Mouse (Mus musculus) heart, embryonic 12.5 days (tissue): ENCODE measurements around the gene Zbtb48. TPM values are rescaled to one million over a fixed set of nuclear protein-coding genes. Genes with fewer than 3 reads are reported as not detected.

Experiments used
- ATAC-seq: fragments of 200-750 bp; cut with Nextera tagmentation; 2 replicates; pipeline ENCODE4 v1.8.0; 2017; ENCODE audit warnings: moderate TSS enrichment, moderate library complexity; ENCODE audit not compliant: insufficient number of reproducible peaks, low FRiP score
- H3K27ac ChIP-seq: fragments of 300-500 bp; sonication (generic); 2 replicates; pipeline ENCODE4 v1.5.1; 2016; ENCODE audit warnings: mild to moderate bottlenecking, moderate library complexity; ENCODE audit not compliant: poor library complexity, severe bottlenecking
- H3K27me3 ChIP-seq: fragments of 300-500 bp; sonication (generic); replicated peaks from 2 replicates; pipeline ENCODE4 v1.6.1; 2016; ENCODE audit warnings: mild to moderate bottlenecking, moderate library complexity
- H3K36me3 ChIP-seq: fragments of 300-500 bp; sonication (generic); 2 replicates; pipeline ENCODE4 v1.6.1; 2016; ENCODE audit warnings: mild to moderate bottlenecking, moderate library complexity
- H3K4me1 ChIP-seq: fragments of 300-500 bp; sonication (generic); replicated peaks from 2 replicates; pipeline ENCODE4 v1.6.1; 2016; ENCODE audit warnings: mild to moderate bottlenecking
- H3K4me2 ChIP-seq: fragments of 300-500 bp; sonication (generic); 2 replicates; pipeline ENCODE4 v1.6.1; 2016; ENCODE audit warnings: mild to moderate bottlenecking, moderate library complexity
- H3K4me3 ChIP-seq: fragments of 300-500 bp; sonication (generic); 2 replicates; pipeline ENCODE4 v1.5.1; 2016; ENCODE audit warnings: mild to moderate bottlenecking
- H3K9ac ChIP-seq: fragments of 300-500 bp; sonication (generic); 2 replicates; pipeline ENCODE4 v1.6.1; 2016; ENCODE audit warnings: mild to moderate bottlenecking, moderate library complexity
- H3K9me3 ChIP-seq: fragments of 300-500 bp; sonication (generic); replicated peaks from 2 replicates; pipeline ENCODE4 v1.6.1; 2016; ENCODE audit warnings: mild to moderate bottlenecking, moderate library complexity
- WGBS: fragments of 180-500 bp; shearing (Covaris S2); methylation state at CpG from one replicate; pipeline ENCODE4 v1.1.7; 2016; 5-methylcytosine and 5-hydroxymethylcytosine counted together
- polyA plus RNA-seq: library from polyadenylated mRNA; unstranded; fragments of >200 nt; fragmentation: Nextera tagmentation; extraction: Ambion mirVana; gene quantifications from 2 replicates; pipeline ENCODE4 v1.2.1, GENCODE M21; 2016

Zbtb48 gene
- polyA plus RNA-seq, 1 experiment from 2014 or later = 13.9 TPM

GRCm38 (mm10) chr4:152010707-152011134, 16.8 kb downstream of the Zbtb48 start:
- Histone ChIP-seq H3K9me3 (no peaks in the 10 kb centered on the region), H3K27ac (peak overlapping the region; percentile 95), H3K27me3 (no peaks in the 10 kb centered on the region), H3K9ac (peak overlapping the region; percentile 91), H3K4me2 (peak overlapping the region; percentile 86), H3K4me3 (peak overlapping the region; percentile 72), H3K4me1 (peaks cover 55% of the 10 kb centered on the region), H3K36me3 (peaks cover 39% of the 10 kb centered on the region)
- peak; percentile 20 for ATAC-seq
- 1% methylated on average over 13 of the region's 13 CpGs for WGBS

GRCm38 (mm10) chr4:152010091-152010706, 17.3 kb downstream of the Zbtb48 start:
- no peaks in the 10 kb centered on the region for H3K9me3 ChIP-seq
- WGBS = 0% methylated on average over 10 of the region's 10 CpGs
- H3K4me2 ChIP-seq = peak overlapping the region; percentile 86
- H3K4me1 ChIP-seq = peaks cover 55% of the 10 kb centered on the region
- peak; percentile 66 for ATAC-seq
- no peaks in the 10 kb centered on the region for H3K27me3 ChIP-seq
- peak overlapping the region; percentile 95 for H3K27ac ChIP-seq
- H3K4me3 ChIP-seq = peak overlapping the region; percentile 72
- peak overlapping the region; percentile 91 for H3K9ac ChIP-seq
- H3K36me3 ChIP-seq = peaks cover 34% of the 10 kb centered on the region

GRCm38 (mm10) chr4:152009076-152010051, 18.1 kb downstream of the Zbtb48 start:
- Histone ChIP-seq H3K4me1 (peaks cover 55% of the 10 kb centered on the region), H3K4me2 (peak overlapping the region; percentile 86), H3K36me3 (peaks cover 25% of the 10 kb centered on the region), H3K9me3 (no peaks in the 10 kb centered on the region), H3K27me3 (no peaks in the 10 kb centered on the region), H3K9ac (peak overlapping the region; percentile 91), H3K27ac (peak overlapping the region; percentile 95), H3K4me3 (peak overlapping the region; percentile 72)
- WGBS = under 1% methylated on average over 115 of the region's 115 CpGs
- ATAC-seq = peak; percentile 48

- peak; percentile 88 for ATAC-seq
- Histone ChIP-seq H3K4me3 (peak within 1 kb of the TSS; percentile 72), H3K9ac (peak within 1 kb of the TSS; percentile 91), H3K36me3 (peaks cover 18% of the 10 kb centered on the region), H3K27me3 (no peaks in the 10 kb centered on the region), H3K4me1 (peaks cover 50% of the 10 kb centered on the region), H3K27ac (peak within 1 kb of the TSS; percentile 95), H3K9me3 (no peaks in the 10 kb centered on the region), H3K4me2 (peak within 1 kb of the TSS; percentile 86)
- WGBS = under 1% methylated on average over 43 of the region's 45 CpGs
Observed at GRCm38 (mm10) chr4:152008622-152009075, 18.8 kb downstream of the Zbtb48 start, which contains the start of gene Klhl21. Gene Klhl21, plus strand, starts transcription at chr4:152008803.

GRCm38 (mm10) chr4:152008148-152008500, 19.3 kb downstream of the Zbtb48 start:
- H3K9ac ChIP-seq = peak overlapping the region; percentile 91
- peaks cover 44% of the 10 kb centered on the region for H3K4me1 ChIP-seq
- no peaks in the 10 kb centered on the region for H3K27me3 ChIP-seq
- no peak for ATAC-seq
- H3K27ac ChIP-seq = peak overlapping the region; percentile 95
- H3K36me3 ChIP-seq = peaks cover 13% of the 10 kb centered on the region
- H3K4me2 ChIP-seq = peak overlapping the region; percentile 86
- WGBS = 1% methylated on average over 14 of the region's 14 CpGs
- H3K4me3 ChIP-seq = peak overlapping the region; percentile 72
- H3K9me3 ChIP-seq = no peaks in the 10 kb centered on the region

GRCm38 (mm10) chr4:152007481-152008147, 19.9 kb downstream of the Zbtb48 start:
- H3K9ac ChIP-seq = peak overlapping the region; percentile 91
- 4% methylated on average over 8 of the region's 8 CpGs for WGBS
- H3K36me3 ChIP-seq = peaks cover 8% of the 10 kb centered on the region
- ATAC-seq = no peak
- H3K4me3 ChIP-seq = peak overlapping the region; percentile 72
- H3K27me3 ChIP-seq = no peaks in the 10 kb centered on the region
- H3K27ac ChIP-seq = peak overlapping the region; percentile 95
- peaks cover 39% of the 10 kb centered on the region for H3K4me1 ChIP-seq
- H3K9me3 ChIP-seq = no peaks in the 10 kb centered on the region
- H3K4me2 ChIP-seq = peak overlapping the region; percentile 86

GRCm38 (mm10) chr4:152006812-152007211, 20.7 kb downstream of the Zbtb48 start:
- 33% methylated on average over 3 of the region's 3 CpGs for WGBS
- Histone ChIP-seq H3K9me3 (no peaks in the 10 kb centered on the region), H3K27ac (peak overlapping the region; percentile 95), H3K4me2 (peak overlapping the region; percentile 86; the same call in 1 of the 2 replicates), H3K9ac (0 out of 2 replicates have a peak overlapping the region, but pooled peaks have one; percentile 91), H3K27me3 (no peaks in the 10 kb centered on the region), H3K4me3 (no peak overlapping the region), H3K4me1 (peaks cover 31% of the 10 kb centered on the region), H3K36me3 (no peaks in the 10 kb centered on the region)
- no peak for ATAC-seq

- H3K4me2 ChIP-seq = no peak overlapping the region
- H3K27ac ChIP-seq = no peak overlapping the region
- H3K4me1 ChIP-seq = peaks cover 25% of the 10 kb centered on the region
- H3K9me3 ChIP-seq = no peaks in the 10 kb centered on the region
- no peaks in the 10 kb centered on the region for H3K36me3 ChIP-seq
- WGBS = 72% methylated on average over 6 of the region's 6 CpGs
- H3K27me3 ChIP-seq = no peaks in the 10 kb centered on the region
- H3K9ac ChIP-seq = no peak overlapping the region
- ATAC-seq = no peak
- H3K4me3 ChIP-seq = no peak overlapping the region
Observed at GRCm38 (mm10) chr4:152006137-152006536, 21.3 kb downstream of the Zbtb48 start.

- Histone ChIP-seq H3K4me1 (peaks cover 19% of the 10 kb centered on the region), H3K27ac (no peak overlapping the region), H3K4me3 (no peak overlapping the region), H3K36me3 (no peaks in the 10 kb centered on the region), H3K9me3 (no peaks in the 10 kb centered on the region), H3K4me2 (no peak overlapping the region), H3K27me3 (no peaks in the 10 kb centered on the region), H3K9ac (no peak overlapping the region)
- no peak for ATAC-seq
- WGBS = 83% methylated on average over 3 of the region's 3 CpGs
Observed at GRCm38 (mm10) chr4:152002063-152002462, 25.4 kb downstream of the Zbtb48 start.

GRCm38 (mm10) chr4:152001335-152001734, 26.1 kb downstream of the Zbtb48 start:
- H3K36me3 ChIP-seq = no peaks in the 10 kb centered on the region
- no peak overlapping the region for H3K27ac ChIP-seq
- peaks cover 15% of the 10 kb centered on the region for H3K4me1 ChIP-seq
- H3K27me3 ChIP-seq = no peaks in the 10 kb centered on the region
- no peak overlapping the region for H3K4me2 ChIP-seq
- no peak overlapping the region for H3K9ac ChIP-seq
- no peak for ATAC-seq
- no peak overlapping the region for H3K4me3 ChIP-seq
- H3K9me3 ChIP-seq = no peaks in the 10 kb centered on the region
- 65% methylated on average over 4 of the region's 4 CpGs for WGBS
